Mouse (Mus musculus) myocyte (in vitro differentiated cells): Measurements from ENCODE around the gene Vps35l.

Experiments
- CEBPB ChIP-seq: IDR thresholded peaks from 2 replicates; pipeline ENCODE4 v1.6.1; 2011; ENCODE audit warnings: mild to moderate bottlenecking, moderate library complexity; ENCODE audit not compliant: poor library complexity, insufficient read depth, severe bottlenecking
- E2F4 ChIP-seq: IDR thresholded peaks from one replicate; pipeline ENCODE4 v1.6.1; 2011; ENCODE audit warnings: mild to moderate bottlenecking, control low read depth, moderate library complexity; ENCODE audit not compliant: insufficient read depth
- MYOD1 ChIP-seq, 3 experiments: IDR thresholded peaks; one replicate each; pipeline ENCODE4 v1.6.1; 2011; ENCODE audit warnings: control low read depth in 2 of 3, low read depth in 2 of 3, mild to moderate bottlenecking in 2 of 3, moderate library complexity in 1 of 3; ENCODE audit not compliant: insufficient read length in 2 of 3, control insufficient read depth in 1 of 3
- POLR2A ChIP-seq: IDR thresholded peaks from one replicate; pipeline ENCODE4 v1.6.1; 2011; ENCODE audit warnings: low read depth, mild to moderate bottlenecking, control low read depth, moderate library complexity; ENCODE audit not compliant: insufficient read length
- POLR2AphosphoS2 ChIP-seq: IDR thresholded peaks from one replicate; pipeline ENCODE4 v1.6.1; 2011; ENCODE audit warnings: low read depth, control low read depth; ENCODE audit not compliant: insufficient read length
- SRF ChIP-seq: IDR thresholded peaks from one replicate; pipeline ENCODE4 v1.6.1; 2011; ENCODE audit warnings: low read depth; ENCODE audit not compliant: control insufficient read depth, insufficient read length
- USF1 ChIP-seq: IDR thresholded peaks from one replicate; pipeline ENCODE4 v1.6.1; 2011; ENCODE audit warnings: low read depth, mild to moderate bottlenecking, control low read depth, moderate library complexity

DNA sequence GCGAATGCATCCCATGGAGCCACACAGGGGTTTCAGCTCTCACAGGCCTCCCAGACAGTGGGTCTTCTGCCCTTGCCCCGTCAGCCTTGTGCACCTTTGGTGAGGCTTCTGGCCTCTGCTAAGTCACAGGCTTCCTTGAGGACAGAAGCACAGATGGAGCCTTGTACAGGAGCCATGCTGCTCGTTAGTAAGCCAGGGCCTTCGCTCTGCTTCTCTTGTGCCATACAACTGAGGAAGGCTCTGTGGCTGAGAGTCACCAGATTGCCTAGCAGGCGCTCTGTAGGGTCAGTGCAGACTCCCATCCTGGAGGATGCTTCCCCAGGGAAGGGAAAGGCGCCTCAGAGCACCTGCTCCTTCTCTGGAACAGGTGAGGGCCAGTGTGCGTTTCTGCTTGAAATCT lies 36.0 kb downstream of the Vps35l start:
- TF ChIP-seq POLR2AphosphoS2 (no peak), USF1 (no peak), MYOD1 (IDR thresholded peaks at IDR 0.05; ENCODE audit: control insufficient read depth in 1 of 3, insufficient read length in 2 of 3, low read depth in 2 of 3) (no peak), E2F4 (no peak), SRF (no peak), POLR2A (no peak), CEBPB (no peak)
